Mouse (Mus musculus) c-Kit-positive CD71-positive TER-119-positive erythroid progenitor cells, embryonic 14.5 days (primary cell): Measurements from ENCODE around the gene Gmpr.

Source experiments
- DNase-seq: peaks from one replicate; pipeline ENCODE4 v3.0.0-alpha.2; 2013; ENCODE audit warnings: low spot score

The Gmpr gene

GRCm38 (mm10) chr13:45502791-45503190 lies 4.5 kb upstream of the Gmpr start:
- peak; percentile 77 for DNase-seq

DNA sequence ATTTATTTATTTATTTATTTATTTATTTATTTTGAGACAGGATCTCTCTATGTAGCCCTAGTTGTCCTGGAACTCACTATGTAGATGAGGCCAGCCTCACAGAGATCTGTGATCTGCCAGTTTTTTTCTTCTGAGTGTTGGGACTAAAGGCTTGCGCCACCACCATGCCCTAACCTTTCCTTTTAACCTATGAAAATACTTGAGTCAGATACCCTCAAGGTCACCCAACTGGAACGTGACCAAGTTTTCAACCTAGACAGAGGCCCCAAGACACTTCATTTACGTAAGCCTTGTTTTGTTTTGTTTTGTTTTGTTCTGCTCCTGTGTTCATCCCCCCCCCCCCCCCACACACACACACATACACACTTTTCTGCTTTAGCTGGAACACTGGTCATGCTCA lies 1.7 kb upstream of the Gmpr start:
- DNase-seq: no peak

DNA sequence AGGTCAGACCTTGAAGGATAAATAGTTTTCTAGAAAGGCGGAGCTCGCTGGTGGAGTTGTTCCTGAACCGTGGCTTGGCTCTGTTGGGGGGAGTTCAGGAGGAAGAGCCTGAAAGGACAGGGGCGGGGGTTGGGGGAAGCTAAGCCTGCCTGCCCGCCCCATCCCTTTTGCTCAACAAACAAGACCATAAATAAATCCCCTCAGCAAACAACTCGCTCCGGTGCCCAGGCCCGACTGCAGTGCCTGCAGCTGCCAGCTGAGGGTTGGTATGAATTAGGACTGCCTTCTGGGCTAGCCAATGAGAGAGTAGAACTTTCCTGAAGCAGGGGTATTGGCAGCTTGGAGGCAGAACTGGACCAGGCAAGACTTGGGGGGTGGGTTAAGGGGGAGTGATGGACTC lies 1.3 kb downstream of the Gmpr start:
- peak; percentile 70 for DNase-seq

DNA sequence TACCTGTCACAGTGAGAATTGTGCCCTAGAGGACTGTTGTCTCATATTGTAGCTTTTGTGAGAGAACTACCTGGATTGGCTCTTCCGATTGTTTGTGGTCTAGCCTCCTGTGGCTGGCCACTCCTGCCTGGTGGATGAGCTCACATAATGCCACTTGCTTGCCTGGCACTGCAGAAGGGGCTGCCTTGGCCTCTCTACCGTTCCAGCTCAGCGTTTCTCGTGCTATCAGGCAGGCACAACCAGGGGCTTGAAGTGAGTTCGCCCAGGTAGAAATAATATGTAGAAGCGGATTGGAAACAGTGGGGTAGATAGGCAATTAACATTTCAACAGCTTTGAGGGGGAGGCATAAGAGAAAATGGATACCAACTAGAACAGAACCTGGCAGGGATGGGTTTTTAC lies 2.1 kb downstream of the Gmpr start:
- no peak for DNase-seq

- DNase-seq: peak; percentile 74
These were observed 4.6 kb downstream of the Gmpr start for GRCm38 (mm10) chr13:45511706-45512435.

DNA sequence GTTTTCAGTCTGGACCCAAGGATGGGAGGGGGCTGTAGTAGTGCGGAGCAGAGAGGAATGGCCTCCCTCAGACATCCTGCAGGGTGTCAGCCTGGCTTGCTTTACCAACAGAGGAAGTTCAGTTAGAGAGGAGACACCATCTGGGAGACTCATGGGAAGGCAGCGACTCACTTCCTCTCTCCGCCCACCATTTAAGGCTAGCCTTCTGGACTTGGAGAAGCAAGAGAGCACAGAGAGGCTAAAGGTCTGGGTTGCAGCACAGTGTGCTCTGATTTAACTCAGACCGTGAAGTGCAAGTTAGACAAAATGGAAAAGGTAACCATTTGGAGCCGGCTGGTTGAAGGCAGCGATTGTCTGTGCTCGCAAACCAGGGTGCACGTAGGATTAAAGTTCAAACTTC lies 5.3 kb downstream of the Gmpr start:
- DNase-seq: no peak

DNA sequence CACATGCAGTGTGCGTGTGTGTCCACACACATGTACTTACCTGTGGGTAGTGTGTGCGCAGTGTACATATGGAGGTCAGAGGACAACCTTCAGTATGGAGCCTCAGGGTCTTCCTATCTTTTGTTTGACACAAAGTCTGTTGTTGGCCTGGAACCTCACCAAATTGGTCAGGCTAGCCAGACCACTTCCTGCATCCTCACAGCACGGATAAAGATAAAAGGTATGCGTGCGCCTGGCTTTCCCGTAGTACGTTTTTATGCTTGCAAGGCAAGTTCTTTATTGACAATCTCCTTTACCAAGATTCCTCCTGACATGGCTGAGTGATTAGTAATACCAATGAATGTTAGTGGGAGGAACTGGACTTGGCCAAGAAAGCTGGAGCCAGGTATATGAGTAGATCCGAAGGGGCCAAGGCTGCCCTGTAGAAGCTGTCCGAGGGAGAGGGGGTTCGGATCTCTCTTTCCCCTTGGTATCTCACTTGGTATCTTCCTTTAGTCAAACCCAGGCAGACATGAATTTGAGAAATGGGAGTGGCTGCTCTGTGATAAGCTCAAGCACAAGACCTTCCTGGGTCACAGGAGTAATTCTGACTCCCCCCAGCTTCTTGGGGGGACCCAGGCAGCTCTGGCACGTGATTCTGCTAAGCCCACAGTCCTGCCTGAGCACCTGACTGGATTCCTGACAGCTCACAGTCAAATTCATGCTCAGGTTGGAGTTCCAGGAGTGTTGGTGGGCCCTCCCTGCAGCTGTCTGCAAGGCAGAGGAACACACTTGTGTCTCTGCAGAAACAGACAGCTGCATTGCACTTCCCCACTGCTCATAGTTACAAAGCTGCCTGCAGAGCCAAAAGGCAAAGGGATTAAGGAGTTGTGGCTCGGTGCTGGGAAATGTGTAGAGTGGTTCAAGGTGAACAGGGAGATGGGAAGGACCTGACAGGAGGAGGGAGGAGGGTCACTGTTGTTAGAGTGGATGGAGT lies 6.1 kb downstream of the Gmpr start:
- DNase-seq: peak; percentile 62

- no peak for DNase-seq
These were observed 6.9 kb downstream of the Gmpr start for GRCm38 (mm10) chr13:45514115-45514514.

DNA sequence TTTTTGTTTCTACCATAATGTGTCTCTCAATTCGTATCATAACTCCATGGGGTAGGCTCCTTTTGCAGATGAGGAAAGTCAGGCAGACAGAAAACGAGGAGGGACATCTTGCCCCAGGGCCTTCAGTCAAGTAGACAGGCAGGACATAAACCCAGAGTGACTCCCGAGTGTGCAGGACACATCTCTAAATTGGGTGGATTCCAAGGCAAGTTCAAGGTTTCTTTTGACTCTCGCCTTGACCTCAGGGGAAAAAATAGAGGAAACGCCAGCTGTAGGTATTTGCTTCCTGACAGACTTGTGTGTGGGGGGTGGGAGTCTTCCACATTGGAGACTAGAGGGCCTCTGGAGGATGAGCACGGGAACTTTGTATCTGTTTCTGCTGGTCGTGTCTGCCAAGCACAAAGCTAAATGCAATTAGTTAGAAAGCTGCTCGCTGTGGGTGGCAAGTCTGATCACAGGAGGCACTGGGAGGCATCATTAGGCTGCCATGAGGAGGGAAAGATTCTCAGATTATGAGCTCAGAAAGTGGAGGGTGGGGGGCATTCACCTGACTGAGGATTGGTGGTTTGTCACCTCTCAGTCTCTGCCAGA lies 7.7 kb downstream of the Gmpr start:
- DNase-seq: no peak

GRCm38 (mm10) chr13:45516501-45517393 lies 9.5 kb downstream of the Gmpr start:
- no peak for DNase-seq

- no peak for DNase-seq
These were observed 17.1 kb downstream of the Gmpr start for GRCm38 (mm10) chr13:45524305-45524704.

- no peak for DNase-seq
These were observed 17.7 kb downstream of the Gmpr start for GRCm38 (mm10) chr13:45524791-45525435.

DNA sequence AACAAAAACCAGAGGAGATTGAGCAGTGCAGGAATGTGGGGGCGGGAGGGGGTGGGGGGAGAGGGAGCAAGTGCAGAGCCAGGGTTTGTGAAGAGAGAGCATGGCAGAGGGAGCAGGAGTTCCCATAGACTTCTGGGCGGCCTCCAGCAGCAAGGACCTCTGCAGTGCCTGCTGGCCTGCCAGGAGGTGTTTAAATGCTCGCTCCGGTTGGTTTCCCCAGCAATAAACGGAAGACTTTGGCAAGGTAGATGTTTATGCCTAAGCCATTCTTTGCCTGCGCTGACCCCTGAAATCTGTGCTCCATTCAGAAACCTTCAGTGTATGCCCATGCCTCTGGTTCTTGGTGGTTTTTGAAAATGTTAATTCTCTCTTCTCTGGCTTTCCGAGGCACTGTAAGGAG lies 19.0 kb downstream of the Gmpr start:
- DNase-seq: no peak

DNA sequence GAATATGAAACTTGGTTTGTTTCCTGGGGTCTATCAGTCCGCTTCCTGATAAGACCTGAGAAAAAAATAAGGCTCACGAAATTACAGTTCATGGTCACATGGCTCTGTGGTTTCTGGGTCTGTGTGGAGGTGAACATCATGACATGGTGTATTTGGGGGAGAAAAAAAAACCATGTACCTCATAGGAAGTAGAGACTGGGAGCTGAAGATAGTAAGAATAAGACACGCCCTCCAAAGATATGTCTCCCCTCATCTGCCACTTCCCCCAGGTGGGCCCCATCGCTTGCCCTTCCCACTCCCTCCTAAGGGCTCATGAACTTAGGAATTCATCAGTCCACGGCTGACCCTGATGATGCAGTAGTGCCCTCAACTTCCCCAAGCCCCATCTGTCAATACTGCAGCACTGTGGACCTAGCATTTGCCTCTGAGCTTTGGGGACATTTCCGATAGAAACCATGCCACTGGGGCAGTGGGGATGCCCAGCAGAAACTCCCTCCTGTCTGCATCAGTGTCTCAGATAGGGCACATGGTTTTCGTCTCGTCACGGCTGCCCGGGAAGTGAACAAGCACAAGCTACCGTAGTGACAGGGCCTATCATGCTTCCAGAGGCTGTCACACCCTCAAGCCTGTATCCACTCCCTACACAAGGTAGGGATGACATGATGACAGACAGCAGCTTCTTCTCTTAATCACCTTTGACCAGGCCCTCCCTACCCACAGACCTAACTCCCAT lies 20.2 kb downstream of the Gmpr start:
- peak; percentile 89 for DNase-seq

DNA sequence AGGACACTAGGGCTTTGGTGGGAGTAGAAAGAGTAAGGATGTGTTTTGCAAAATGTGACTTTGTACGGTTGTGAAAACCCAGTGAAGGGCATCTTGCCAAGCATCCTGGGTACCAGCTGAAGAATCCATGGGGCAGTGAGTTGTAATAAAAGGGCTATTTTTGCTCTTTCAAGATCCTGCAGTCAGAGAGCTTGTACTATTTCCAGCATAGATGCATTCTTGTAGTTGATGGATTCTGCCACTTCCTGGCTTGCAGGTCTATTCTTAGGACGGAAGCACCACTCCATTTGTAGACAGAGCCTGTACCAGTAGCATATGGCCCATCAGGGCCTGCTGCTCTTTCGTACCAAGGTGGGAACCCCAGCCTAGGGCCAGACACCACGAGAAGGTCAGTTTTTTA lies 21.5 kb downstream of the Gmpr start:
- DNase-seq: no peak

DNA sequence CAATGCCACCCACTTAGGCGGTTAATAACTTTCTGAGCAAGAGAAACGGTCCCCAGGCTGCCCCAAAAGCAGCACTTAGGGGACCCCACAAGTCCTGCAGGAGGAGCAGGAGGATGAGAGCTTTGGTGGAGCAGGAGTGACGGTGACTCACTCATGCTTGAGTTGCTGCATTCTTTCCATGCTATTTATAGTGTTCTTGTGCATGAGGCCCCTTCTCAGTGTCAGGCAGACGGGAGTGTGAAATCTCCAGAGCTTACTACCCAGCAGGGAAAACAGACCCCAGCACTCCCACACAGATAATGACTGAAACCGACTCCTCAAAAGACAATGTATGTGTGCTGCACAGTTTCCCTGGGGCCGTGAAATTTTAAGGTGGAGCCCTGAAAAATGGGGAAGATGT lies 23.5 kb downstream of the Gmpr start:
- DNase-seq: no peak

GRCm38 (mm10) chr13:45535731-45536453 lies 28.6 kb downstream of the Gmpr start:
- no peak for DNase-seq

DNA sequence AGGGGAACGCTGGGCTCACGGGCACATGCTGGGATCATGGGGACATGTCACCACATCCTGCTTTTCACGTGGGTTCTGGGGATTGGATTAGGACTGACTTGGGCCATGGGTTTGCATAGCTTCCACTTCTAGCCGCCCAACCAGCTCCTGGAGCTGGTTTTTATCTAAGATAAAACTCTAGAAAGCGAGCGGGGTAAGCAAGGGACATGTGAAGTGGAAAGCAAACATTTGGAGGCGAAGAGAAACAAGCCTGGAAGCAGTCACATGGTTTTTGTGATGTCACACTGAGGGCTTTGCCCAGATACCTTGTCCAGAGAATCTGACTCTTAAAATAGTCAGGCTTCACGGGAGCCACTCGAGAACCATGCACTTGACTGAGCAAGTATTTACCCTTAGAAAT lies 29.9 kb downstream of the Gmpr start:
- no peak for DNase-seq

DNA sequence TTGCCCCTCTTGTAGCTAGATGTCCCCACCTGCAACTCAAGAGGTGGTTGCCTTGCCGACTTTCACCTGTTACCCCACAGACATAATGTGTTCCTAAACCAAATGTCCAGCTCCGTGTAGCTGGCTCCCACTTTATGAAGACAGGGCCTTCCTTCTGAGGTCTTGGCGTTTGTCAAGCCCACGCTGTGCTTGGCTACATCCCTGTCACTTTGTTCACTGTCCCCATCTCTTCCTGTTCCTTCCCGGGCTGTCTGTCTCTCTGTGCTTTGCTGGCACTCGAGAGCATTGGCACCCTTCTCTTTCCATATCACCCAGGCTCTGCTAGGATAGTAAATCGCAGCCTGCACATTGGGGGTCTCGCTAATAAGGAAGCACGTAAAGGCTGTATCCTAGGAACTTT lies 30.8 kb downstream of the Gmpr start:
- no peak for DNase-seq
